Mouse (Mus musculus): ENCODE data around the gene Klhdc4. TPM values are rescaled to one million over a fixed set of nuclear protein-coding genes. Genes with fewer than 3 reads are reported as not detected.

Klhdc4 gene
- polyA plus RNA-seq, 1 experiment from 2014 or later, result 60.6 TPM

GRCm38 (mm10) chr8:121847261-121847822 lies 18.0 kb upstream of the Klhdc4 start:
- H3K27me3 ChIP-seq (ENCODE audit: insufficient read depth, poor library complexity, severe bottlenecking), result peaks cover 5% of the 10 kb centered on the region; the same call in 1 of the 2 replicates
- H3K27ac ChIP-seq, result no peak overlapping the region
- H3K4me3 ChIP-seq, result no peak overlapping the region
- no peaks in the 10 kb centered on the region for H3K9me3 ChIP-seq
- WGBS, result 68% methylated on average over 10 of the region's 10 CpGs
- peaks cover 32% of the 10 kb centered on the region for H3K36me3 ChIP-seq
- peaks cover 26% of the 10 kb centered on the region for H3K4me1 ChIP-seq (replicated peaks)
- DNase-seq (ENCODE audit: low spot score), result no peak

DNA sequence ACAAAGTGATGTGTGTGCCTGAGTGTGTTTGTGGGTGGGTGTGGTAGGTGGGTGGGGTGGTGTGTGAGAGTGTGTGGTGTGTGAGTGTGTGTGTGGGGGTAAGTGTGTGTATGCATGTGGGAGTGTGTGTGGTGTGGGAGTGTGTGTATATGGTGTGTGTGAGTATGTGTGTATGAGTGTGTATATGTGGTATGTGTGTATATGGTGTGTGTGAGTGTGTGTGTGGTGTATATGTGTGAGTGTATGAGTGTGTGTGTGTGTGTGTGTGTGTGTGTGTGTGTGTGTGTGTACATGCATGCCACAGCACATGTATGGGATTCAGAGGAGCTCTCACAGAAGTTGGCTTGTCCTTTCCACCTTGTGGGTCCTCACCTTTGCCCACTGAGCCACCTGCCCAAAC lies 17.4 kb upstream of the Klhdc4 start:
- Histone ChIP-seq H3K36me3 (peaks cover 37% of the 10 kb centered on the region), H3K9me3 (no peaks in the 10 kb centered on the region), H3K4me3 (no peak overlapping the region), H3K4me1 (replicated peaks) (peaks cover 22% of the 10 kb centered on the region), H3K27ac (no peak overlapping the region), H3K27me3 (ENCODE audit: insufficient read depth, poor library complexity, severe bottlenecking) (peaks cover 3% of the 10 kb centered on the region; the same call in 1 of the 2 replicates)
- DNase-seq (ENCODE audit: low spot score), result no peak

DNA sequence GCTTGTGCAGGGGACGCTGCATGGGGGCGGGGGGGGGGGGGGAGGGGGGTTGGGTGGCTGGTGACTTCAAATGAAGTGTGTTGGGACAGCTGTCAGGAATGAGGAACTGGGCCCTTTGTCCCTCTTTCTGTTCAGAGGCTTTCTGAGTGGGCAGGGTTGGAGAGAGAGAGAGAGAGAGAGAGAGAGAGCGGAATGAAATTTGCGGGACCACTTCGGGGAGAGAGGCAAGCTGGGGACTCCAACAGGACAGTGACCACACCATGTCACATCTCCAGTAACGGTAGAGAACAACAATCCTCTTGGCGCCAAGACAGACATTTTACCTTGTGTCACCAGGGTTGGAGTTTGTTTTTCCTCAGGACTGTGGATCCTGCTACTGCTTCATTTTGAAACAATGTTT lies 15.4 kb upstream of the Klhdc4 start:
- no peak overlapping the region for H3K4me3 ChIP-seq
- WGBS, result 55% methylated on average over 7 of the region's 7 CpGs
- peaks cover 6% of the 10 kb centered on the region; the same call in 1 of the 2 replicates for H3K4me1 ChIP-seq (replicated peaks)
- no peaks in the 10 kb centered on the region for H3K9me3 ChIP-seq
- peaks cover 3% of the 10 kb centered on the region; the same call in 1 of the 2 replicates for H3K27me3 ChIP-seq (ENCODE audit: insufficient read depth, poor library complexity, severe bottlenecking)
- no peak for DNase-seq (ENCODE audit: low spot score)
- H3K36me3 ChIP-seq, result peaks cover 45% of the 10 kb centered on the region
- no peak overlapping the region for H3K27ac ChIP-seq

DNA sequence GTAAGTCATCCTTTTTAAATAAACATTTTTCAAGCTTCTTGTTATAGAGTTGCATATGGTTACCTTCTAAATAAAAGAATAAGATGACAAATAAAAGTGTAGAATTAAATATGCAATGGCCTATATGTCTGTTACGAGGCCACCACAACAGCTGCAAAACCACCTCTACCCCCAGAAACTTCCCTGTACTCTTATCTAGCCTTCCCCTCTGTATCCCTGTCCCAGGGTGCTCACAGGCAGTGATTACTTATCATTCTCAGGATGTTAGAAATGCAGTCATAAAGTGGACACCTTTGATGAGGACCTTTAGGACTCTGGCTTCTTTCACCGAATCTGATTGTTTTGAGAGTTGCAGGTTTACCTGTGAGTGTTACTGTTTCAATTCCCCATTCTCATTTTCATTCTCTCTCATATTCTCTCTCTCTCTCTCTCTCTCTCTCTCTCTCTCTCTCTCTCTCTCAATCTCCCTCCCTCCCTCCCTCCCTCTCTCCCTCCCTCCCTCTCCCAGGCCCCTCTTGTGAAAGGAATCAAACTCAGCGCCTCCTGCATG lies 13.9 kb upstream of the Klhdc4 start:
- H3K9me3 ChIP-seq, result no peaks in the 10 kb centered on the region
- no peaks in the 10 kb centered on the region for H3K27me3 ChIP-seq (ENCODE audit: insufficient read depth, poor library complexity, severe bottlenecking)
- DNase-seq (ENCODE audit: low spot score), result no peak
- no peak overlapping the region for H3K4me3 ChIP-seq
- peaks cover 6% of the 10 kb centered on the region; the same call in 1 of the 2 replicates for H3K4me1 ChIP-seq (replicated peaks)
- 83% methylated on average over 3 of the region's 3 CpGs for WGBS
- no peak overlapping the region for H3K27ac ChIP-seq
- H3K36me3 ChIP-seq, result peaks cover 45% of the 10 kb centered on the region

DNA sequence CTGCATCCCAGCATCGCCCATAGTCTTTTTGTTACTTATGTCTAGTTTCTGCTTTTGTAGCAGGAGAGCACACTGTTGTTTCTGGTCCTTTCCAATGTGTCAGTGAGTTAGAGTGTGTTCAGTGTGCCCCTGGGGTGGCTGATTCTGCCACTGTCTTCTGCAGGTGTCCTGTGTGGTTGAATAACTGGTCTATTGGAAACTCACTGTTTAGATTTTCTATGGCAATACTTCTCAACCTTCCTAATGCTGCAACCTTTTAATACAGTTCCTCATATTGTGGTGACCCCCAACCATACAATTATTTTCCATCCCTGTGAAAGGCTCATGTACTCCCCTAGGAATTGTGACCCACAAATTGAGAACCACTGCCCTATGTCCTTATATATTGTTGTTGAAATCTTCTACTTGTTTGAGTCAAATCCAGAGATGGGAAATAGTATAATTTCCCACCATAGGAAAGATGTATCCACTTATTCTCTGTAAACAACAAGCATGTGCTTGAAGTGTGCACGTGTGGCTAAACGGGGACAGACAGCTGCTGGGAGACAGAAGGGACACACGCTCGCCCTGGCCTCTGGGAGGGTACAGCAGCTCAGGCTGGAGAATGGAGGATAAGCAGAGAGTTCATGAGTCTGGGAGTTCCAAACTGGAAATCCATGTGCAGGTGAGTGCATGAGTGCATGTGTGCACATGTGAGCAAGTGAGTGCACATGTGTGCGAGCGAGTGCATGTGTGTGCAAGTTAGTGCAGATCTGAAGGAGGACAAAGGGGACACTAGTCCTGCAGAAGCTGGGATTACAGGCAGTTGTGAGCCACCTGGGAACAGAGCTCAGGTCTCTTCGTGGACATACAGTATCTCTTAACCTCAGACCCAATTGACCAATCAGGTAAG lies 12.9 kb upstream of the Klhdc4 start:
- Histone ChIP-seq H3K27ac (no peak overlapping the region), H3K4me3 (no peak overlapping the region), H3K4me1 (replicated peaks) (peaks cover 6% of the 10 kb centered on the region; the same call in 1 of the 2 replicates), H3K27me3 (ENCODE audit: insufficient read depth, poor library complexity, severe bottlenecking) (no peaks in the 10 kb centered on the region), H3K36me3 (peaks cover 45% of the 10 kb centered on the region), H3K9me3 (no peaks in the 10 kb centered on the region)
- DNase-seq (ENCODE audit: low spot score), result no peak
- 89% methylated on average over 8 of the region's 8 CpGs for WGBS

DNA sequence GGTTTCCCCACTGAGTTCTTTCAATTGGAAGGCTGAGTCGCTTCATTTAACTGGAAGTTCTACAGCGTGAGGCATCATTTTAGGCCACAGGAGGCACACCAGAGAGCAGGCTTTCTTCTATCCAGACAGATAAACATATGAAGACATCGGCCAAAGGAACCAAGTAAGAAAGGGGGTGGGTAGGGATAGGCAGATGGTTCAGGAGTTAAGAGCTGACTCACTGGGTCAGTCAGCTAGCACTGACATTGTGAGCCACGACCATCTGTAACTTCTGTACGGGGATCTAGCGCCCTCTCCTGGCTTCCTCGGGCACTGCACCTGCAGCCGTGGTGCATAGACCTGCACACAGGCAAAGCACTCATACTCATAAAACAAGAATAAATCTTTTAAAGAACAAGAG lies 11.9 kb upstream of the Klhdc4 start:
- 49% methylated on average over 8 of the region's 8 CpGs for WGBS
- no peak overlapping the region; the same call in 1 of the 2 replicates for H3K27ac ChIP-seq
- DNase-seq (ENCODE audit: low spot score), result peak; percentile 61
- no peaks in the 10 kb centered on the region for H3K27me3 ChIP-seq (ENCODE audit: insufficient read depth, poor library complexity, severe bottlenecking)
- H3K4me1 ChIP-seq (replicated peaks), result peaks cover 6% of the 10 kb centered on the region; the same call in 1 of the 2 replicates
- no peaks in the 10 kb centered on the region for H3K9me3 ChIP-seq
- H3K36me3 ChIP-seq, result peaks cover 44% of the 10 kb centered on the region
- no peak overlapping the region for H3K4me3 ChIP-seq

DNA sequence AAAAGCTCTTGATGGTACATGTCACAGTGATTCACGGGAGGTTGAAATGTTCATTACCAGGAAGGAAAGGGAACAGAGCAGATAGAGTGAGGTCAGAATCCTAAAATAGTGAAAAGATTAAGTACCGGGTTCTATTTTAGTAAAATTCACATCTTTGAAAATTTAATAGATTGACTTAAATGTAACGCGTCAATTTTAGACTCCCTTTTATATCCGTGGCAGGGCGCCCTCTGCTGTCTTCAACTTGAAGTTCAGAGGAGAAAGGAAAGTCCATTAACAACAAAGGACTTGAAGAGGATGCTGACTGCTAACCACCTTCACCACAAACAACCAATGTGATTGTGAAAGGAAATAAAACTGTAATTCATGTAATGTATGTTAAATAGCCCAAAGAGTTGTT lies 3.1 kb upstream of the Klhdc4 start:
- H3K27me3 ChIP-seq (ENCODE audit: insufficient read depth, poor library complexity, severe bottlenecking), result no peaks in the 10 kb centered on the region
- H3K9me3 ChIP-seq, result no peaks in the 10 kb centered on the region
- peak; percentile 67 for DNase-seq (ENCODE audit: low spot score)
- H3K36me3 ChIP-seq, result peaks cover 5% of the 10 kb centered on the region; the same call in 1 of the 2 replicates
- WGBS, result 17% methylated on average over 6 of the region's 6 CpGs
- H3K27ac ChIP-seq, result peak overlapping the region; percentile 84
- H3K4me1 ChIP-seq (replicated peaks), result peaks cover 26% of the 10 kb centered on the region
- peak overlapping the region; percentile 20; the same call in 1 of the 2 replicates for H3K4me3 ChIP-seq

- WGBS, result 78% methylated on average over 2 of the region's 2 CpGs
- Histone ChIP-seq H3K36me3 (peaks cover 5% of the 10 kb centered on the region; the same call in 1 of the 2 replicates), H3K4me3 (no peak overlapping the region), H3K4me1 (replicated peaks) (peaks cover 26% of the 10 kb centered on the region), H3K27me3 (ENCODE audit: insufficient read depth, poor library complexity, severe bottlenecking) (no peaks in the 10 kb centered on the region), H3K27ac (peak overlapping the region; percentile 84), H3K9me3 (no peaks in the 10 kb centered on the region)
- no peak for DNase-seq (ENCODE audit: low spot score)
Observed at GRCm38 (mm10) chr8:121832061-121832460, 2.7 kb upstream of the Klhdc4 start.

GRCm38 (mm10) chr8:121829777-121830362 lies 501 bp upstream of the Klhdc4 start:
- 21% methylated on average over 18 of the region's 18 CpGs for WGBS
- DNase-seq (ENCODE audit: low spot score), result no peak
- no peaks in the 10 kb centered on the region for H3K9me3 ChIP-seq
- H3K4me1 ChIP-seq (replicated peaks), result peaks cover 26% of the 10 kb centered on the region
- H3K36me3 ChIP-seq, result peaks cover 5% of the 10 kb centered on the region; the same call in 1 of the 2 replicates
- H3K27ac ChIP-seq, result peak overlapping the region; percentile 90
- H3K27me3 ChIP-seq (ENCODE audit: insufficient read depth, poor library complexity, severe bottlenecking), result no peaks in the 10 kb centered on the region
- H3K4me3 ChIP-seq, result peak overlapping the region; percentile 97

- 31% methylated on average over 10 of the region's 10 CpGs for WGBS
- Histone ChIP-seq H3K4me3 (peak overlapping the region; percentile 97), H3K27me3 (ENCODE audit: insufficient read depth, poor library complexity, severe bottlenecking) (no peaks in the 10 kb centered on the region), H3K4me1 (replicated peaks) (peaks cover 26% of the 10 kb centered on the region), H3K36me3 (peaks cover 5% of the 10 kb centered on the region; the same call in 1 of the 2 replicates), H3K9me3 (no peaks in the 10 kb centered on the region), H3K27ac (peak overlapping the region; percentile 90)
- DNase-seq (ENCODE audit: low spot score), result no peak
Observed at GRCm38 (mm10) chr8:121828376-121829023, 869 bp downstream of the Klhdc4 start.

GRCm38 (mm10) chr8:121827726-121828125 lies 1.6 kb downstream of the Klhdc4 start:
- H3K27ac ChIP-seq, result no peak overlapping the region
- peak overlapping the region; percentile 97 for H3K4me3 ChIP-seq
- H3K4me1 ChIP-seq (replicated peaks), result peaks cover 26% of the 10 kb centered on the region
- WGBS, result 95% methylated on average over 5 of the region's 5 CpGs
- no peak for DNase-seq (ENCODE audit: low spot score)
- H3K36me3 ChIP-seq, result peaks cover 5% of the 10 kb centered on the region; the same call in 1 of the 2 replicates
- no peaks in the 10 kb centered on the region for H3K27me3 ChIP-seq (ENCODE audit: insufficient read depth, poor library complexity, severe bottlenecking)
- no peaks in the 10 kb centered on the region for H3K9me3 ChIP-seq

DNA sequence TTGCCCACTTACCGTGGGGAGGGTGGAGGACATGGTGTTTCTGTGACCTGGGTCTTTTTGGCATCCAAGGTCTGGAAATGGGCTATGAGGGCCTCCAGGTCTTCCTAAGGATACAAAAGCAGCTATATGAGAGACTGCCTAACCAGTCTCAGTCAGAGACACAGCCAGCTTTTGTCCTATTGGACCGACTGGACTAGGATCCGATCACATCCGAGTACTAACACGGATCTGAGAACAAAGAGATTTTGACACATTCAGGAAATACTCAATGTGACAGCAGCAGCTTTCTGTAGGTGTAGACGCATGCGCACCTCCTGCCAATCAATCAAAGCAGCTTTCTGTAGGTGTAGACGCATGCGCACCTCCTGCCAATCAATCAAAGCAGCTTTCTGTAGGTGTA lies 7.6 kb downstream of the Klhdc4 start:
- WGBS, result 92% methylated on average over 9 of the region's 9 CpGs
- H3K4me1 ChIP-seq (replicated peaks), result no peaks in the 10 kb centered on the region
- H3K27ac ChIP-seq, result no peak overlapping the region
- DNase-seq (ENCODE audit: low spot score), result no peak
- no peak overlapping the region for H3K4me3 ChIP-seq
- peaks cover 46% of the 10 kb centered on the region for H3K36me3 ChIP-seq
- H3K27me3 ChIP-seq (ENCODE audit: insufficient read depth, poor library complexity, severe bottlenecking), result no peaks in the 10 kb centered on the region
- no peaks in the 10 kb centered on the region for H3K9me3 ChIP-seq
